Mouse (Mus musculus): ENCODE data around the gene L3mbtl3. TPM values are rescaled to one million over a fixed set of nuclear protein-coding genes. Genes with fewer than 3 reads are reported as not detected.

The L3mbtl3 gene
- total and polyA plus RNA-seq, 2 experiments from 2014 or later: 19.2 to 56.5 TPM

- ATAC-seq (peak; percentile 59), DNase-seq (peak; percentile 73)
- Histone ChIP-seq H3K27ac (ENCODE audit: low read depth, low read length) (peak overlapping the region; percentile 85), H3K4me1 (ENCODE audit: insufficient read depth) (0 out of 2 replicates have a peak, but pooled peaks cover 8% of the 10 kb centered on the region), H3K4me3 (ENCODE audit: low read depth, low read length) (peak overlapping the region; percentile 85), H3K36me3 (ENCODE audit: insufficient read depth) (no peaks in the 10 kb centered on the region), H3K4me2 (ENCODE audit: low read depth) (peak overlapping the region; percentile 98), H3K9ac (peak overlapping the region; percentile 77), H3K27me3 (ENCODE audit: insufficient read depth, low read length) (no peaks in the 10 kb centered on the region), H3K9me3 (ENCODE audit: low read length) (no peaks in the 10 kb centered on the region)
- no peak for TF ChIP-seq CTCF (IDR thresholded peaks at IDR 0.05; ENCODE audit: low read depth)
- WGBS: 1% methylated on average over 82 of the region's 101 CpGs
These were observed 1.1 kb downstream of the L3mbtl3 start for GRCm38 (mm10) chr10:26374436-26375311.

DNA sequence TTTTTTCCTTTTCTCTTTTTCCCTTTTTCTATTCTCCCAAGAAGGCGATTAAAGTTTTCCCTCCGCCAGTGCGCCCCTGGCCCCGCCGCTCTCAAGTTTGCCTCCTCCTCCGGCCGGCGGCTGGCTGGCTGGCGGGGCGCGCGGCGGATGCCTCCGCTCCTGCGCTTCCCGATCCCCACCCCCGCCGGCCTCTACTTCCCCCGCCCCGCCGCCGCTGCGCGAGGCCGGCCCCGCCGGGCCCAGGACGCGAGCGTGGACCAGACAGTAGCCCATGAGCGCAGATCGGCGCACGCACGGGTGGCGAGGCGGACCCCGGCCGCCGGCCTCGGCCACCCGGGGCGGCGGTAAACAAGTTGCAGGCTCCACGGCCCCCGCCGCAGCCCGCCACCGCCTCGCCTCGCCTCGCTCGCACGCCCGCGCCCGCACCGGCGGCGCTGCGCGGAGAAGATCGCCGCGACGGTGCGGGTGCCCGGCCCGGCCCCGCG is 1.8 kb downstream of the L3mbtl3 start:
- peak overlapping the region; percentile 77 for H3K9ac ChIP-seq
- H3K9me3 ChIP-seq (ENCODE audit: low read length): no peaks in the 10 kb centered on the region
- 0 out of 2 replicates have a peak, but pooled peaks cover 8% of the 10 kb centered on the region for H3K4me1 ChIP-seq (ENCODE audit: insufficient read depth)
- no peak for TF ChIP-seq CTCF (IDR thresholded peaks at IDR 0.05; ENCODE audit: low read depth)
- no peaks in the 10 kb centered on the region for H3K36me3 ChIP-seq (ENCODE audit: insufficient read depth)
- H3K4me3 ChIP-seq (ENCODE audit: low read depth, low read length): peak overlapping the region; percentile 85
- WGBS: under 1% methylated on average over 71 of the region's 71 CpGs
- H3K27me3 ChIP-seq (ENCODE audit: insufficient read depth, low read length): no peaks in the 10 kb centered on the region
- DNase-seq (peak; percentile 43), ATAC-seq (peak; percentile 23)
- H3K27ac ChIP-seq (ENCODE audit: low read depth, low read length): peak overlapping the region; percentile 85
- peak overlapping the region; percentile 98 for H3K4me2 ChIP-seq (ENCODE audit: low read depth)

DNA sequence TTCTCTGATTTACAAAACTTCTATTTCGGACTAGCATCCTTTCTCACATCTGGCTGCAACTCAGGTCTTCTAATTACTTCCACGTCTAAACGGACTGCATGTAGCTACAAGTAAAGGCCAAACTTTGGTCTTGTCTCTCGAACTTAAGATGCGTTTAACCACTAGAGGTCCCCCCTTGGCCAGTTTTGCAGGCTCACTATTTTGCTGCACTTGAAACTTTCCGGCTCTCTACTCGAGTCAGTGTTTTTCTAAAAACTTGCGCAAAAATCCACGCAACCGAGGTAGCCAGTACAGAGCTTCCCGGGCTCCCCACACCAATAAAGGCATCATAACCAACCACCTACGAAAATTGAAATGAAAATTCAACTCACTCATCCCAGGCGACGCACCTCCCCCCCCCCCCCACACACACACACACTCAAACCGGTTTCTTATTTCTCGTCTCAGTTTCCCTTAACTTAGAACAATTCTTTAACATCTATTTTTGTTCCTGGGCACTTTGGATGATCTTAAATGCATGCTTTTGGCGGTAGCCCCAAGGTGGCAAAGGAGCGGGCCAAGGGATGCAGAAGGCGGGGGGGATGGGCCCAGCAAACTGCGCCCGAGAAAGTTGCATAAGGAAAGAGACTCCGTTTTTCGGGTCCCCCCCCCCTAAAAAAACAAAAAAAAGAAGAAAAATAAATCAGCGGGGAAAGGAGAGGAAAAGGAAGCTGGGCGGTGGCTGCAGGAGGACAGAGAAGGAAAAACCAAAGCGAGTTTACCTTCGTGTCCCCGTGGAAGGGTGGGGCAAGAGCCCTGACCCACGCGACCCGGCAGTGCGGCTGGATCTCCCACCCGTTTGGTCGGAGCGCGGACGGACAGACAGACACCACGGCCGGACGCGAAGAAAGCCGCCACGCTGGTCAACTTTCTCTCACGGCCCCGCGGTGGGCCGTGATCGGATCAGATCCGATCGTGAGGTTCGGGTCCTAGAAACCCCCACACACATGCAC is 2.5 kb downstream of the L3mbtl3 start:
- Histone ChIP-seq H3K36me3 (ENCODE audit: insufficient read depth) (no peaks in the 10 kb centered on the region), H3K4me1 (ENCODE audit: insufficient read depth) (0 out of 2 replicates have a peak, but pooled peaks cover 8% of the 10 kb centered on the region), H3K27ac (ENCODE audit: low read depth, low read length) (0 out of 2 replicates have a peak overlapping the region, but pooled peaks have one; percentile 9), H3K4me3 (ENCODE audit: low read depth, low read length) (peak overlapping the region; percentile 85), H3K27me3 (ENCODE audit: insufficient read depth, low read length) (no peaks in the 10 kb centered on the region), H3K9ac (peak overlapping the region; percentile 77), H3K4me2 (ENCODE audit: low read depth) (peak overlapping the region; percentile 98), H3K9me3 (ENCODE audit: low read length) (no peaks in the 10 kb centered on the region)
- TF ChIP-seq CTCF (IDR thresholded peaks at IDR 0.05; ENCODE audit: low read depth): peak; percentile 84
- ATAC-seq: 0 out of 2 replicates have a peak, but pooled peaks have one; percentile 14
- WGBS: under 1% methylated on average over 51 of the region's 51 CpGs
- peak; percentile 87 for DNase-seq

GRCm38 (mm10) chr10:26371416-26371815 is 4.4 kb downstream of the L3mbtl3 start:
- 74% methylated on average over 7 of the region's 7 CpGs for WGBS
- no peak overlapping the region for H3K4me3 ChIP-seq (ENCODE audit: low read depth, low read length)
- H3K27ac ChIP-seq (ENCODE audit: low read depth, low read length): no peak overlapping the region
- 0 out of 2 replicates have a peak, but pooled peaks cover 3% of the 10 kb centered on the region for H3K4me1 ChIP-seq (ENCODE audit: insufficient read depth)
- no peak for DNase-seq
- H3K27me3 ChIP-seq (ENCODE audit: insufficient read depth, low read length): no peaks in the 10 kb centered on the region
- no peaks in the 10 kb centered on the region for H3K9me3 ChIP-seq (ENCODE audit: low read length)
- no peak for ATAC-seq
- H3K4me2 ChIP-seq (ENCODE audit: low read depth): no peak overlapping the region
- H3K36me3 ChIP-seq (ENCODE audit: insufficient read depth): no peaks in the 10 kb centered on the region
- TF ChIP-seq CTCF (IDR thresholded peaks at IDR 0.05; ENCODE audit: low read depth): no peak
- H3K9ac ChIP-seq: no peak overlapping the region

GRCm38 (mm10) chr10:26364942-26365341 is 10.8 kb downstream of the L3mbtl3 start:
- no peak overlapping the region for H3K4me2 ChIP-seq (ENCODE audit: low read depth)
- no peak overlapping the region for H3K4me3 ChIP-seq (ENCODE audit: low read depth, low read length)
- H3K27me3 ChIP-seq (ENCODE audit: insufficient read depth, low read length): no peaks in the 10 kb centered on the region
- no peak for TF ChIP-seq CTCF (IDR thresholded peaks at IDR 0.05; ENCODE audit: low read depth)
- no peak overlapping the region for H3K27ac ChIP-seq (ENCODE audit: low read depth, low read length)
- no peak for DNase-seq
- ATAC-seq: no peak
- 91% methylated on average over 2 of the region's 2 CpGs for WGBS
- no peaks in the 10 kb centered on the region for H3K4me1 ChIP-seq (ENCODE audit: insufficient read depth)
- no peak overlapping the region for H3K9ac ChIP-seq
- no peaks in the 10 kb centered on the region for H3K9me3 ChIP-seq (ENCODE audit: low read length)
- no peaks in the 10 kb centered on the region for H3K36me3 ChIP-seq (ENCODE audit: insufficient read depth)

DNA sequence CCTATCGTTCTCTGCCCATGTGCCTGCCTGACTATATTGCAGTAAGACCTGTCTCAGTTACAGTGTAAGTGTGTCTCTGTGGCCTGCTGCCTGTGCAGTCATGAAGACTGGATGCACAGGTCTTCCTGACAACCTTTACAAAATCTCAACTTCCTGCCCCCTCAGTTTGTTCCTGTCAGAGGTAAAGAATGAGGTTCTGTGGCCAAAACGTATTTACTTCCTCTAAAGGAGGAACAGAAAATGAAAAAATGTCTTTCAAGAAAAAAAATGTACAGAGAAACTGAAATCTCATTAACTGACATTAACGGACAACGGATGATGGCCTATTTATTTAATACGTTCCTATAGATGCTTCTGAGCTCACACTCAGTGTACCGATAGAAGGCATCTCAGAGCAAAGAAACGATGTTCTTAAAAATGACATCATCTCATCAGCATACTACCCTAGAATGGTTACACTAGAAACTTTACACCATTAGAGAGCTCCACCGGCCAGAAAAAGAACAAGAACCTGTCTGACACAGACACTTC is 11.4 kb downstream of the L3mbtl3 start:
- Histone ChIP-seq H3K4me1 (ENCODE audit: insufficient read depth) (no peaks in the 10 kb centered on the region), H3K9ac (no peak overlapping the region), H3K36me3 (ENCODE audit: insufficient read depth) (no peaks in the 10 kb centered on the region), H3K4me3 (ENCODE audit: low read depth, low read length) (no peak overlapping the region), H3K27me3 (ENCODE audit: insufficient read depth, low read length) (no peaks in the 10 kb centered on the region), H3K4me2 (ENCODE audit: low read depth) (no peak overlapping the region), H3K9me3 (ENCODE audit: low read length) (no peaks in the 10 kb centered on the region), H3K27ac (ENCODE audit: low read depth, low read length) (no peak overlapping the region)
- ATAC-seq (no peak), DNase-seq (no peak)
- WGBS: 67% methylated on average over 8 of the region's 8 CpGs
- TF ChIP-seq CTCF (IDR thresholded peaks at IDR 0.05; ENCODE audit: low read depth): no peak
